In genomic region chr17:7633382-7634290, GRCm38 (mm10) we compare ENCODE assay signal across 14 mouse cellular contexts.
A peak's percentile ranks its signal among the peaks of the same experiment; 100 is the strongest.
DNase-seq lines count a peak whose midpoint lies in the region; ATAC-seq and TF ChIP-seq lines count a peak whose summit lies in the region.
"Had no signal": no experiment of that assay in that cellular context is flagged by ENCODE, and none has a peak within 500 bp of the region (broad histone marks: within the 10 kb centered on the region; RNA-seq: fewer than 3 reads in every experiment).

No protein-coding gene starts in this region.

- no peak for TF ChIP-seq CTCF in midbrain, postnatal 0 days (IDR thresholded peaks at IDR 0.05)
- TF ChIP-seq CTCF in stomach, postnatal 0 days (IDR thresholded peaks at IDR 0.05; ENCODE audit: low read depth): no peak

- no peak for ATAC-seq in embryonic facial prominence, embryonic 13.5 days (ENCODE audit: insufficient number of reproducible peaks, insufficient read depth, low FRiP score, low TSS enrichment, low read depth)
- no peak for ATAC-seq in heart, embryonic 16.5 days (replicated peaks; ENCODE audit: extremely low read depth, insufficient read depth, low FRiP score)
- ATAC-seq in midbrain, embryonic 14.5 days (ENCODE audit: low FRiP score, low TSS enrichment): no peak
- ATAC-seq in midbrain, postnatal 0 days (ENCODE audit: low FRiP score): no peak
- no peak for ATAC-seq in stomach, postnatal 0 days (ENCODE audit: low FRiP score, low TSS enrichment)
- ATAC-seq: activated CD4-positive, CD25-positive, alpha-beta regulatory T cell, adult 4 months had no signal

- H3K4me1 ChIP-seq in embryonic facial prominence, embryonic 13.5 days: peaks cover 14% of the 10 kb centered on the region
- peaks cover 9% of the 10 kb centered on the region for H3K4me1 ChIP-seq in embryonic facial prominence, embryonic 10.5 days
- peaks cover 9% of the 10 kb centered on the region; the same call in 1 of the 2 replicates for H3K4me1 ChIP-seq in heart, embryonic 16.5 days (ENCODE audit: control insufficient read depth, insufficient read depth, low read length)
- H3K4me1 ChIP-seq in midbrain, embryonic 14.5 days (ENCODE audit: control insufficient read depth, insufficient read depth, low read length): no peaks in the 10 kb centered on the region
- no peaks in the 10 kb centered on the region for H3K4me1 ChIP-seq in midbrain, postnatal 0 days (ENCODE audit: insufficient read depth, low read length)
- no peaks in the 10 kb centered on the region for H3K4me1 ChIP-seq in stomach, postnatal 0 days (replicated peaks; ENCODE audit: control insufficient read depth, insufficient read depth)

- peak overlapping the region; percentile 19 for H3K4me2 ChIP-seq in embryonic facial prominence, embryonic 13.5 days
- H3K4me2 ChIP-seq in heart, embryonic 16.5 days (ENCODE audit: low read depth, low read length): peak overlapping the region; percentile 37; the same call in 1 of the 2 replicates
- H3K4me2 ChIP-seq in midbrain, embryonic 14.5 days (ENCODE audit: low read length): no peak overlapping the region
- H3K4me2 ChIP-seq in midbrain, postnatal 0 days (ENCODE audit: low read depth, low read length, poor library complexity, severe bottlenecking): no peak overlapping the region
- H3K4me2 ChIP-seq in stomach, postnatal 0 days (replicated peaks; ENCODE audit: low read depth): no peak overlapping the region; the same call in 1 of the 2 replicates
- H3K4me2 ChIP-seq: hindbrain, embryonic 12.5 days had no signal

- 32% methylated on average over 9 of the region's 9 CpGs for WGBS in embryonic facial prominence, embryonic 13.5 days
- 54% methylated on average over 9 of the region's 9 CpGs for WGBS in embryonic facial prominence, embryonic 10.5 days
- 37% methylated on average over 9 of the region's 9 CpGs for WGBS in heart, embryonic 16.5 days
- WGBS in midbrain, embryonic 14.5 days: 57% methylated on average over 9 of the region's 9 CpGs
- WGBS in midbrain, postnatal 0 days: 39% methylated on average over 9 of the region's 9 CpGs
- WGBS in stomach, postnatal 0 days: 33% methylated on average over 9 of the region's 9 CpGs

- no peak overlapping the region for H3K4me3 ChIP-seq in embryonic facial prominence, embryonic 13.5 days
- H3K4me3 ChIP-seq in embryonic facial prominence, embryonic 10.5 days: no peak overlapping the region
- H3K4me3 ChIP-seq in heart, embryonic 16.5 days (ENCODE audit: low read length): no peak overlapping the region
- H3K4me3 ChIP-seq in midbrain, embryonic 14.5 days (replicated peaks; ENCODE audit: low read depth, low read length): no peak overlapping the region
- no peak overlapping the region for H3K4me3 ChIP-seq in midbrain, postnatal 0 days (ENCODE audit: low read depth, low read length)
- no peak overlapping the region for H3K4me3 ChIP-seq in stomach, postnatal 0 days (ENCODE audit: low read depth, low read length)
- H3K4me3 ChIP-seq: hindbrain, embryonic 12.5 days had no signal

- TF ChIP-seq EP300 in stomach, postnatal 0 days (optimal IDR thresholded peaks at IDR 0.05): no peak

- DNase-seq in embryonic facial prominence, embryonic 10.5 days (ENCODE audit: low spot score): no peak
- DNase-seq in heart, adult 8-10 months (ENCODE audit: low spot score): no peak
- DNase-seq in midbrain, embryonic 14.5 days: peak; percentile 3
- no peak for DNase-seq in midbrain, postnatal 0 days (ENCODE audit: low spot score)
- no peak for DNase-seq in stomach, postnatal 0 days (ENCODE audit: low spot score)
- DNase-seq in adrenal gland, postnatal 10 days: no peak
- DNase-seq: adrenal gland, postnatal 36 days; cerebellum, postnatal 10 days; kidney, postnatal 25 days; right cerebral cortex, postnatal 14 days had no signal

- H3K27ac ChIP-seq in embryonic facial prominence, embryonic 13.5 days: 0 out of 2 replicates have a peak overlapping the region, but pooled peaks have one; percentile 18
- H3K27ac ChIP-seq in embryonic facial prominence, embryonic 10.5 days (replicated peaks): no peak overlapping the region
- H3K27ac ChIP-seq in heart, embryonic 16.5 days (ENCODE audit: low read length): peak overlapping the region; percentile 52
- H3K27ac ChIP-seq in midbrain, embryonic 14.5 days (replicated peaks; ENCODE audit: low read depth, low read length): no peak overlapping the region
- no peak overlapping the region for H3K27ac ChIP-seq in midbrain, postnatal 0 days (ENCODE audit: low read depth, low read length)
- peak overlapping the region; percentile 49 for H3K27ac ChIP-seq in stomach, postnatal 0 days (replicated peaks)
- H3K27ac ChIP-seq: hindbrain, embryonic 12.5 days had no signal

- H3K27me3 ChIP-seq in embryonic facial prominence, embryonic 13.5 days: no peaks in the 10 kb centered on the region
- no peaks in the 10 kb centered on the region for H3K27me3 ChIP-seq in embryonic facial prominence, embryonic 10.5 days (replicated peaks; ENCODE audit: low read depth, poor library complexity, severe bottlenecking)
- no peaks in the 10 kb centered on the region for H3K27me3 ChIP-seq in heart, embryonic 16.5 days (ENCODE audit: control insufficient read depth, insufficient read depth, low read length)
- H3K27me3 ChIP-seq in midbrain, embryonic 14.5 days (ENCODE audit: control insufficient read depth, insufficient read depth, low read length): no peaks in the 10 kb centered on the region
- H3K27me3 ChIP-seq in midbrain, postnatal 0 days (ENCODE audit: insufficient read depth, low read length): no peaks in the 10 kb centered on the region
- no peaks in the 10 kb centered on the region for H3K27me3 ChIP-seq in stomach, postnatal 0 days (ENCODE audit: control insufficient read depth, insufficient read depth, low read length)
- H3K27me3 ChIP-seq: hindbrain, embryonic 12.5 days had no signal

- H3K9me3 ChIP-seq in embryonic facial prominence, embryonic 13.5 days: peaks cover 3% of the 10 kb centered on the region; the same call in 1 of the 2 replicates
- H3K9me3 ChIP-seq in embryonic facial prominence, embryonic 10.5 days: no peaks in the 10 kb centered on the region; the same call in 1 of the 2 replicates
- peaks cover 5% of the 10 kb centered on the region; the same call in 1 of the 2 replicates for H3K9me3 ChIP-seq in heart, embryonic 16.5 days (replicated peaks; ENCODE audit: control insufficient read depth, low read length)
- no peaks in the 10 kb centered on the region for H3K9me3 ChIP-seq in midbrain, embryonic 14.5 days (ENCODE audit: control insufficient read depth, low read length)
- H3K9me3 ChIP-seq in midbrain, postnatal 0 days (ENCODE audit: low read length): no peaks in the 10 kb centered on the region
- H3K9me3 ChIP-seq in stomach, postnatal 0 days (ENCODE audit: control insufficient read depth, low read length): peaks cover 3% of the 10 kb centered on the region; the same call in 1 of the 2 replicates
- H3K9me3 ChIP-seq: hindbrain, embryonic 12.5 days had no signal

- H3K36me3 ChIP-seq in embryonic facial prominence, embryonic 13.5 days: no peaks in the 10 kb centered on the region
- no peaks in the 10 kb centered on the region for H3K36me3 ChIP-seq in embryonic facial prominence, embryonic 10.5 days (replicated peaks)
- no peaks in the 10 kb centered on the region for H3K36me3 ChIP-seq in heart, embryonic 16.5 days (ENCODE audit: control insufficient read depth, insufficient read depth)
- H3K36me3 ChIP-seq in midbrain, embryonic 14.5 days (ENCODE audit: control insufficient read depth, insufficient read depth, low read length): no peaks in the 10 kb centered on the region
- no peaks in the 10 kb centered on the region for H3K36me3 ChIP-seq in midbrain, postnatal 0 days (ENCODE audit: insufficient read depth, low read length)
- H3K36me3 ChIP-seq in stomach, postnatal 0 days (ENCODE audit: control insufficient read depth, insufficient read depth, low read length): no peaks in the 10 kb centered on the region
- H3K36me3 ChIP-seq: hindbrain, embryonic 12.5 days had no signal

- no peak overlapping the region for H3K9ac ChIP-seq in embryonic facial prominence, embryonic 13.5 days
- no peak overlapping the region for H3K9ac ChIP-seq in heart, embryonic 16.5 days (ENCODE audit: low read length)
- no peak overlapping the region for H3K9ac ChIP-seq in midbrain, embryonic 14.5 days (replicated peaks; ENCODE audit: low read length)
- no peak overlapping the region for H3K9ac ChIP-seq in midbrain, postnatal 0 days (replicated peaks; ENCODE audit: low read length, poor library complexity, severe bottlenecking)
- H3K9ac ChIP-seq in stomach, postnatal 0 days (ENCODE audit: low read length): no peak overlapping the region
- H3K9ac ChIP-seq: hindbrain, embryonic 12.5 days had no signal

Comparison
In these comparisons a context has a peak if more than half of its experiments do, and no peak if none do; other contexts are left out.
1. H3K27ac ChIP-seq: peak in embryonic facial prominence, embryonic 13.5 days (single experiment), heart, embryonic 16.5 days (single experiment) and stomach, postnatal 0 days (single experiment); none in embryonic facial prominence, embryonic 10.5 days (single experiment), midbrain, embryonic 14.5 days (single experiment) and midbrain, postnatal 0 days (single experiment).
2. H3K4me2 ChIP-seq: peak in embryonic facial prominence, embryonic 13.5 days (single experiment) and heart, embryonic 16.5 days (single experiment); none in midbrain, embryonic 14.5 days (single experiment), midbrain, postnatal 0 days (single experiment) and stomach, postnatal 0 days (single experiment).